14 mouse cellular contexts compared by ENCODE assay signal in genomic region chr15:25502513-25502912, GRCm38 (mm10).
"Had no signal": no experiment of that assay in that cellular context is flagged by ENCODE, and none has a peak within 500 bp of the region (broad histone marks: within the 10 kb centered on the region; RNA-seq: fewer than 3 reads in every experiment).

No protein-coding gene starts in this region.

- H3K9ac ChIP-seq: limb, embryonic 13.5 days; liver, embryonic 15.5 days had no signal

- H3K4me2 ChIP-seq: limb, embryonic 13.5 days; liver, embryonic 15.5 days; midbrain, embryonic 11.5 days had no signal

- H3K27me3 ChIP-seq: limb, embryonic 13.5 days; liver, embryonic 15.5 days had no signal

- H3K4me1 ChIP-seq: liver, embryonic 15.5 days had no signal

- ATAC-seq: inflammation-experienced regulatory T-cells, adult 6 months; intestine, embryonic 16.5 days had no signal

- H3K36me3 ChIP-seq: limb, embryonic 10.5 days; limb, embryonic 13.5 days; liver, embryonic 15.5 days had no signal

- H3K4me3 ChIP-seq: layer of hippocampus, adult 2 months; limb, embryonic 10.5 days; limb, embryonic 13.5 days; liver, embryonic 15.5 days had no signal

- H3K27ac ChIP-seq: layer of hippocampus, adult 2 months; limb, embryonic 10.5 days; limb, embryonic 13.5 days; liver, embryonic 15.5 days had no signal

- H3K9me3 ChIP-seq: limb, embryonic 10.5 days; limb, embryonic 13.5 days; liver, embryonic 15.5 days had no signal

- DNase-seq: layer of hippocampus, adult 9-11 months; liver; lung, adult 2 months; lung, postnatal 14 days; lung, postnatal 4 days; thymus, adult 18-20 months; thymus, postnatal 36 days had no signal
